Mouse (Mus musculus) 3T3-L1 (cell line): Measurements from ENCODE around the gene Kcne1l.

Experiments
- DNase-seq: peaks from one replicate; pipeline ENCODE4 v3.0.0-alpha.2; 2015; ENCODE audit warnings: low read depth, low spot score

Kcne1l gene

GRCm38 (mm10) chrX:142305869-142306581, at the start of gene Kcne1l:
TSS of gene Kcne1l (minus strand) at chrX:142306294.
- no peak for DNase-seq

GRCm38 (mm10) chrX:142336207-142336606, 30.1 kb upstream of the Kcne1l start:
- no peak for DNase-seq

GRCm38 (mm10) chrX:142335502-142335901, 29.4 kb upstream of the Kcne1l start:
- DNase-seq = no peak

GRCm38 (mm10) chrX:142325760-142326159, 19.7 kb upstream of the Kcne1l start:
- peak; percentile 38 for DNase-seq

GRCm38 (mm10) chrX:142316106-142316505, 10.0 kb upstream of the Kcne1l start:
- DNase-seq = no peak

- no peak for DNase-seq
These were observed 9.2 kb upstream of the Kcne1l start for GRCm38 (mm10) chrX:142315270-142315669.

- DNase-seq = peak; percentile 83
These were observed 8.4 kb upstream of the Kcne1l start for GRCm38 (mm10) chrX:142314307-142315024.

- no peak for DNase-seq
These were observed 4.3 kb upstream of the Kcne1l start for GRCm38 (mm10) chrX:142310431-142310830.

- no peak for DNase-seq
These were observed 855 bp downstream of the Kcne1l start for GRCm38 (mm10) chrX:142305010-142305868.

GRCm38 (mm10) chrX:142304592-142304991, 1.5 kb downstream of the Kcne1l start:
- DNase-seq = no peak

GRCm38 (mm10) chrX:142303456-142303855, 2.6 kb downstream of the Kcne1l start:
- no peak for DNase-seq

GRCm38 (mm10) chrX:142285905-142286304, 20.2 kb downstream of the Kcne1l start:
- no peak for DNase-seq

- no peak for DNase-seq
These were observed 29.5 kb downstream of the Kcne1l start for GRCm38 (mm10) chrX:142276573-142276972.

GRCm38 (mm10) chrX:142276031-142276430, 30.1 kb downstream of the Kcne1l start:
- no peak for DNase-seq
